Mouse (Mus musculus) spleen, adult 18-20 months (tissue): ENCODE data around the gene Gm7029.
A peak's percentile ranks its signal among the peaks of the same experiment; 100 is the strongest.

ENCODE experiments used
- DNase-seq, 2 experiments: peaks; one replicate each; pipeline ENCODE4 v3.0.0; 2022; ENCODE audit warnings: mixed read lengths in 2 of 2

Gene Gm7029

DNA sequence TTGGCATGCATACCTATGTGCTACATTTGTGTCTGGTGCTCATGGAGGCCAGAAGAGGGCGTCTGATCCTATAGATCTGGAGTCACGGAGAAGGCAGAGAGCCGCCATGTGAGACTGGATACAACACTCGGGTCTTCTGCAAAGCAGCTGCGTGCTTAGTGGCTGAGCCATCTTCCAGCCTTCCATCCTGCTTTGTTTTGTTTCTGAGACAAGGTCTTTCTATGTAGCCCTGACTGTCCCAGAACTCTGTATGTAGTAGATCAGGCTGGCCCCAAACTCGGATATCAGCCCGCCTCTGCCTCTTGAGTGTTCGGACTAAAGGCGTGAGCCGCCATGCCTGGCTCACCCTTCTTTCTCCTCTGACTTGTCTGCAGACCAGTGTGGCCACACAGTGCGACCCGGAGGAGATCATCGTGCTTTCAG is 41.3 kb downstream of the Gm7029 start:
- DNase-seq, result no peak

DNA sequence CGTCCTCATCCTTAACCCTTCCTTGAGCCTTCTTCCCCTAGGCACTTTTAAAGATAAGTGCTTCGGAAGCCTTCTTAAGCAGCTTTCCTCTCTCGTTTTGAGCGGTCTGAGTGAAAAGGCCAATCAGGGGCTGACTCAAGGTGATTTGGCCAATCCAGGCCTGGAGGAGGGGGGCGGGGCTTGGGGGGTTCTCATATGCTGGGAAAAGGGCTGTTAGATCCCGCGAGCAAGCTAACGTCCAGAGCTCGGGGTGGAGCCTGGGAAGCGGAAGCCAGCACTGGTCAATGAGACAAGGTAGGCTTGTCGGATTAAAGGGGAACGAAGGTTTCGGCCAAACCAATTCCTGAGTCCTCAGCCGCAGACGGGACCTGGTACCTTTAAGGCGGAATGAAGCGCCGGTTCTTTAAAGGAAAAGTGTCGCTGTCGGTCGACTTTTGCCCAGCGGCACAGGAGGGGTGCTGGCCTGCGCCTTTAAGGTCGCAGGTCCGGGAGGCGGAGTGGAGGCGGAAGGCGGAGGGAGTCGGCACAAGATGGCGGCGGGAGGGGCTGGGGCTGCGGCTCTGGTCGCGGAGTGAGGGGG is 42.1 kb downstream of the Gm7029 start, which contains the start of the genes Tapbp and Zbtb22:
Gene Tapbp, plus strand, starts transcription at position 229 of the 580 bp plus-strand sequence.
Gene Zbtb22, plus strand, starts transcription at position 234 of the 580 bp plus-strand sequence.
- DNase-seq, result peak; percentile 85 to 91

DNA sequence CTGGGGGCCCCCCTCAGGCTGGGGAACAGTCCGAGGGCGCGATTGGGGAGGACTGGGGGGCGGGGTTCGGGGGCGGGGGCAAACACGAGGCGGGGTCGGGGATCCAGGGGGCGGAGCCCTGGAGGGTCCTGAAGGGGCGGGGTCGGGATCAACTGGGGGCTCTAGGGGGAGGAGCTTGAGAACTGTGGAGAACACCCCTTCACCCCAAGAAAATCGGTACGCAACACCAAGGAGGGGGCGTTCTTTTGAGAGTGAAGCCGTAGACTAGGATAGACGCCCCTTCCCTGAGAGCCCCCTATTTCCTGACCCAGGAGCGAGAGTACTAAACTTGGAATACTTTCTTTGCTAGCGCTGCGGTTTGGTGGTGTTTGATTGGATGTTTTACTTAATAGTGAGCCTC is 42.7 kb downstream of the Gm7029 start:
- DNase-seq, result no peak

DNA sequence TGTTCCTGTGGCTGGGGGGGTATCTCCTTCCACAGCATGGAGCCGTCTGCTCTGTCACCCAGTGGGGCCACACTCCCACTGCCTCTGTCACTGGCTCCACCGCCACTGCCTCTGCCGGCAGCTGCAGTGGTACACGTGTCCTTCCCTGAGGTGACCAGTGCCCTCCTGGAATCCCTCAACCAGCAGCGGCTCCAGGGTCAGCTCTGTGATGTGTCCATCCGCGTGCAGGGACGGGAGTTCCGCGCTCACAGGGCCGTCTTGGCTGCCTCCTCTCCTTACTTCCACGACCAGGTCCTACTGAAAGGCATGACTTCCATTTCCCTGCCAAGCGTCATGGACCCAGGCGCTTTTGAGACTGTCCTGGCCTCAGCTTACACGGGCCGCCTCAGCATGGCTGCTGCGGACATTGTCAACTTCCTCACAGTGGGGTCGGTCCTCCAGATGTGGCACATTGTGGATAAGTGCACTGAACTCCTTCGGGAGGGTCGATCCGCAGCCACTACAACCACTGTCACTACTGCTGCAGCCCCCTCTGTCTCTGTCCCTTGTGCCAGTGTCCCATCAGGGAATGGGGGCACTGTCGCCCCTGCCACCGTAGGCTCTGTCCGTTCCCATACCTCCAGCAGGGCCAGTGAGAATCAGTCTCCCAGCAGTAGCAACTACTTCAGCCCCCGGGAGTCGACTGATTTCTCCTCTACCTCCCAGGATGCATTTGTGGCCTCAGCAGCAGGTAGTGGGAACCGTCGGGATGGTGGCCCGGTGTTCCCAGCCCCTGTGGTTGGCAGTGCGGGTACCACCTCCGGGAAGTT is 43.4 kb downstream of the Gm7029 start:
- DNase-seq, result no peak

DNA sequence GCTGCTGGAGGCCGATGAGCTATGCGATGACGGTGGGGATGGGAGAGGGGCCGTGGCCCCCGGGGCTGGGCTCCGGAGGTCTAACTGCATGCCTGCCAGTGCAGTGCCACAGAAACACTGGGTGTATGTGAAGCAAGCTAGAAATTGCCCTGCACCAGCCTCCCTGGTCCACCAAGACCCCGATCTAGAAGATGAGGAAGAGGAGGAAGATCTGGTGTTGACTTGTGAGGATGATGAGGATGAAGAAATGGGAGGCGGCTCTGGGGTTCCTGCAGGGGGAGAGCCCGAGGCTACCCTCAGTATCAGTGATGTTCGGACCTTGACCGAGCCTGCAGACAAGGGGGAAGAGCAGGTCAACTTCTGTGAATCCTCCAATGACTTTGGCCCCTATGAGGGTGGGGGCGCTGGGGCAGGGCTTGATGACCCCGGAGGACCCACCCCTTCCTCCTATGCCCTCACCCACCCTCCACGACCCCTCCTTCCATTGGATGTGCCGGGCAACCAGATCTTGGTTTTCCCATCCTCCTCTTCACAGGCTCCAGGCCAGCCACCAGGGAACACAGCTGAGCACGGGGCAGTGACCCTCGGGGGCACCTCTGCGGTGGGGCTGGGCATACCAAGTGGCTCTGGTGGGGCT is 44.1 kb downstream of the Gm7029 start:
- DNase-seq, result no peak

DNA sequence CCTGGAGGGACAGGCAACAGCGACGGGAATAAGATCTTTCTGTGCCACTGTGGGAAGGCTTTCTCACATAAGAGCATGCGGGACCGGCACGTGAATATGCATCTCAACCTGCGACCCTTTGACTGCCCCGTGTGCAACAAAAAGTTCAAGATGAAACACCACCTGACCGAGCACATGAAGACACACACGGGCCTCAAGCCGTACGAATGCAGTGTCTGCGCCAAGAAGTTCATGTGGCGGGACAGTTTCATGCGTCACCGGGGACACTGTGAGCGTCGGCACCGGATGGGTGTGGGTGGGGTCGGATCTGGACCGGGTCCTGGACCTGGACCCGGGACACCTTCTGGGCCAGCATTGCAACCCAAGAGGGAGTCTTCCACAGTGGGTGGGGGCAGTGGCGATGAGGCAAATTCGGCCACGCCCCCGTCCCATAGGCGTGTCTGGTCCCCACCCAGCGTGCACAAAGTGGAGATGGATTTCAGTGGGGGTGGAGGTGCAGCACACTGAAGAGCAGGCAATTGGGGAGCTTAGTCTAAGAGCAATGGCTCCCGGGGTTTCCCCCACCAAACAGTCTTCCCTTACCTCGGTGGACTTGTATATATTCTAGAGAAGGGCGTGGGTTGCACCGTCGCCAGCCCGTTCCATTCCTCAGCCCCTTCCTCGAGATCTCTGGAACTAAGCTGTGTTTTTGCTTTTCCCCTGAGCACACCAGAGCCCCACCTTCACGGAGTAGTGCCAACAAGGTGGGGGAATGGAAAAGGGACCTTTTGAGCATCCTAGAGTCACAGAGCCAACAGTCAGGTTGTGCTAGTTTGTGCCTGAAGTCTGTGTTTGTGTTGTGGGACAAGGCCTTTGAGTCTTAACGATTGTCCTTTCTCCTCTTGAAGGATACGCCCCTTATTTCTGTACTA is 44.9 kb downstream of the Gm7029 start:
- no peak for DNase-seq

DNA sequence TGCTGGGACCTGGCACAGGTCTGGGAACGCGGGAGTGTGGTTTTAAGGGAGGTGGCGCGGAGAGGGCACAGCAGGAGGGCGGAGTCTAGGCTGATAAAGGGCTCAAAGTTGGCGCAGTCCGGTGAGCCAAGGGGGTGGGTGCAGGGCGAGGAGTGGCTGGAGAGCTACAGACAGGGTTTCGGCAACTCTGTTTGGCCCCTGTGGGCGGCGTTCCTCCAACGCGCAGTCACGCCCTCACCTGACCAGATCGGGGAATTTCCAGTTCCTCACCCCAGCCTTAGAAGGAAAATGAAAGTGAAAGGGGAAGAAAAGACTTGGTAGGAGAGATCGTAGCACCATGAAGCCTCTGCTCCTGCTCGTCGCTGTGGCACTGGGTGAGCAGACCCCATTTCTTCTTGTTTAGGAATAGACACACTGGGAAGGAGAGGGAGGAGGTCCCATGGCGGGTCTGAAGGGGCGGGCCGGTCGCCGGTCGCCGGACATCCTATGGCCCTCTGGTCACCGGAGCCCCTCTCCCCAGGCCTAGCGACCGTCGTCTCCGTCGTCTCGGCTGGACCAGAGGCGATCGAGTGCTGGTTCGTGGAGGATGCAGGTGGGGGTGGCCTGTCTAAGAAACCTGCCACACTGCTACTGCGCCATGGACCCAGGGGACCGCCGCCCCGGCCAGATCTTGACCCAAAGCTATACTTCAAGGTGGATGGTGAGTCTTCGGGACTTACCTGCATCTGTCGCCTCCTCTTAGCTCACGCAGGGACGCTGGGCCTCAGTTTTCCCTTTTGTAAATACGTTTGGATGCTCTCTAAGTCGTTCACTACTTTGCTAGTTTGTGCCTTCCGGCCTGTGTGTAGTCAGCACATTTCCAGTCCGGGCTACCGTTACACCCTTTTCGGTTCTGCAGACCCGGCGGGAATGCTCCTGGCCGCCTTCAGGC is 46.0 kb downstream of the Gm7029 start:
- peak; percentile 82 to 87 for DNase-seq

DNA sequence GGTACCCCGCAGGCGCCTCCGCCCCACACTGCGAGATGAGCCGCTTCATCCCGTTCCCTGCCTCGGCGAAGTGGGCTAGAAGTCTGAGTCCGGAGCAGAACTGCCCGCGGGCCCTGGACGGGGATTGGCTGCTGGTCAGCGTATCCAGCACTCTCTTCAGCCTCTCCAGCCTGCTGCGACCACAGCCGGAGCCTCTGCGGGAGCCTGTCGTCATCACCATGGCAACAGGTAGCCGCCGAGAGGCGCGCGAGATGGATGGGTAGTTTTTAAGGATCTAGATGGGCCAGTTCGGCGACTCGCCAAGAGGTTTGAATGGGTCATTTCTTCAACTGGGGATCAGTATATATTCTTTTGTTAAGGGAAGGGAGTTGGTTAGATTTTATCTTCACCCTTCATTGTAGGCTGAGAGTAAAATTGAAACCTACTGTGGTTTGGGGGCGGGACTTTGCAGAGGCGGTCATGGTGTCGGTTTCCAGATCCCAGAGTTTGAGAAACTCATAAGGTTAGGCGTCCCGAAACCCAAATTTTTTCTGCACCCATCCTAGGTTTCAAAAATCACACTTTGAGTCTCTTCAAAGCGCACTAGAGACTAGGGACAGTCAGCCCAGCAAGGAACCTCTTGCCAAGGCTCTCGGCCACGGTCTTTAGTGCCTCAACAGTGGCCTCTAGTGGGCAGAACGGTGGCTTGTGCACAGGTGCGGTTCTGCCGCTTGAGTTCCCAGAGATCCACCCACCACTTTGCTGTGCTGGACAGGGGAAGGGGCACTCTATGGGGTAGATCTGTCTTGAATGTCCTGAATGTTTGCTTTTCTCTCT is 46.9 kb downstream of the Gm7029 start:
- DNase-seq, result peak; percentile 73 to 86

DNA sequence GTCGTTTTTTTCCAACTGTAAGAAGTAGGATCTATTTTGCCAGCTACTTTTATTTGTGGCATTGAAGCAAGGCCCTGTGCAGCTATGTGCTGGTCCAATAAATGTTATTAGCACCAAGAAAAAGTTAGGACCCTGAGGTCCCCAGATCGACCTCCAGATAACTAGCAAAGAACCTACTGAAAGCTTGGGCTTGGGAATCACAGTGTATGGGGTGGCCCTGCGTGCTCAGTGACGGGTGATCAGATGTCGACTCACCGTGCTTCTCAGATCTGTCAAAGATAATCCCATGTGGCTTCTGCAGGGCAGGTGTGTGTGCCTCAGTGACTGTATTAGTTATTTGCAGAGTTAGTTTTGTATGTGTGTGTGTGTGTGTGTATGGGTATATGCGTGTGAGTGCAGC is 47.7 kb downstream of the Gm7029 start:
- no peak for DNase-seq
